Mouse (Mus musculus): ENCODE measurements at regions not wholly inside any gene's neighbourhood (a gene's known extent, or its start where the extent isn't known, plus 50 kb on each side); places are given as distances from the start of the nearest gene placed in this dataset.

DNA sequence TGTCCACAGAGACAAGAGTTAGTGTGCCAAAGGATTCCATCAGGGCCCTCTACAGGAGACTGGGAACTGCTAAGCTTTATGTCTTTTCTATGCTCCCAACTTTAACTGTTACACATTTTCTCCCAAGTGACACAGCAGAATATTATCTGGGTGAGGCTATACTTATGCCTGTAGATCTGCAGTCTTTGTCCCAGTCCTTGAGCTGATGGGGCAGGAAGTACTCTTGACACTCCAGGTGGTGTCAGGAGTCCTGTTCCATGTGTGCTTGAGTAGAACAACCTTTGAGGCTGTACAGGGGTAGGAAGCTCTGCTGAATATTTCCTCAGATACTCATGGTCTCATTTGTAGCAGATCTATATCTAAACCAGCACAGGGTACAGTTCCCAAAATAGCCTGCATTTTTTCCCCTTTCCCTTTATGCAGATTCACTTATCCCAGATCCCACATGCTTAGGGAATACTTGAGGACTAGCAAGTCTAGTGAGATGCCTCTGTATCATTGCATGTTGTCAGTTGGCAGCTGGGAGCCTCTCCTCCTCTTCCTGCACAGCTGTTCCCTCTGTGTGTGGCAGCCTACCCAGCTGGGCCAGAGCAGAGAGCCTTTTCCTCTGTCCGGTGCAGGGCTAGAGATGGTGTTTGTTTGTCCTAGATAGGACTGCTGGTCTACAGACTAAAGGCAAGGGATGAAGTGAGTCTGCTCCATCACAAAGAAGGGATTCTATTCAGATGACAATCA is 85.2 kb upstream of the Rgs17 start:
- H3K9me3 ChIP-seq, result no peaks in the 10 kb centered on the region
- 0 out of 2 replicates have a peak, but pooled peaks cover 2% of the 10 kb centered on the region for H3K4me1 ChIP-seq (replicated peaks)
- no peak overlapping the region for H3K27ac ChIP-seq
- H3K36me3 ChIP-seq, result no peaks in the 10 kb centered on the region
- no peak overlapping the region for H3K4me3 ChIP-seq
- 68% methylated on average over 1 of the region's 1 CpGs for WGBS
- no peaks in the 10 kb centered on the region for H3K27me3 ChIP-seq (ENCODE audit: insufficient read depth, poor library complexity, severe bottlenecking)
- DNase-seq (ENCODE audit: low spot score), result no peak

DNA sequence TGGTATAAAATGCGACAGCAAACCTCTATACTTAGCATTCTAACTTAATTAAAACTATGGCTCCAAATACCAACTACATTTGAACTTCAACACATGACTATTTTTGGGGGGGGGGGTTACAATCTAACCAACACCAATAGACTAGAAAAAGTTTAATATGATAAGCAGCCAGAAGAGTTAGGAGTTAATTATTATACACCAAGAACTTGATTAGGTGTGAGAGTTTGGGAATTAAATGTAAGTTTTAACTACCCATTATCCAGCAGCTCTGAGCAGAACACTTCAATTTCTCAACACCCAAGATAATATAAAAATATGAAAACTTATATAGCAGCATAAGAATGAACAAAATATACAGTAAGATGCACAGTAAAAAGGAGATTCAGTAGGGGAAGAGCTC is 59.2 kb upstream of the Rgs17 start:
- Histone ChIP-seq H3K9me3 (no peaks in the 10 kb centered on the region), H3K27me3 (ENCODE audit: insufficient read depth, poor library complexity, severe bottlenecking) (no peaks in the 10 kb centered on the region), H3K4me3 (no peak overlapping the region), H3K36me3 (no peaks in the 10 kb centered on the region), H3K27ac (no peak overlapping the region), H3K4me1 (replicated peaks) (no peaks in the 10 kb centered on the region)
- 100% methylated on average over 1 of the region's 1 CpGs for WGBS
- DNase-seq (ENCODE audit: low spot score), result no peak

DNA sequence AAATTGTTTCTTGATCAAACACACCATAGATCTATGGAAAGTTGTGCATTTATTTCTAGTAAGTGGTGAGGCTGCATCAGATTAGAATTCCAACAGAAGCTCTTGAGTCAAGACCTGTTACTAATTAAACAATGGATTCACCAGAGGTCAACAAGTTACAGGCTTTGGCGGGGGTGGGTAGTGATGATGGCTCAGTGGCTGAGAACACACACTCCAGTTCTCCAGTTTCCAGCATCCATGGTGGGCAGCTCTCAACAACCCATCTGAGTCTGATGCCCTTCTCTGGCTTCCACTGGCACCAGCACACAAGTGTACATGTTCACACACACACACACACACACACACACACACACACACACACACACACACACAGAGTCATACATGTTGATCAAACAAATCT is 56.3 kb upstream of the Rgs17 start:
- no peak for DNase-seq (ENCODE audit: low spot score)
- WGBS, result 70% methylated on average over 1 of the region's 1 CpGs
- Histone ChIP-seq H3K27ac (no peak overlapping the region), H3K36me3 (no peaks in the 10 kb centered on the region), H3K4me1 (replicated peaks) (no peaks in the 10 kb centered on the region), H3K9me3 (no peaks in the 10 kb centered on the region), H3K4me3 (no peak overlapping the region), H3K27me3 (ENCODE audit: insufficient read depth, poor library complexity, severe bottlenecking) (no peaks in the 10 kb centered on the region)
